Mouse (Mus musculus) stomach, postnatal 0 days (tissue): ENCODE data around the gene Zbtb37.

ENCODE experiments used
- CTCF ChIP-seq: IDR thresholded peaks from 2 replicates; pipeline ENCODE4 v1.5.1; 2016; ENCODE audit warnings: antibody characterized with exemption, low read depth, mild to moderate bottlenecking, moderate library complexity
- EP300 ChIP-seq: optimal IDR thresholded peaks from 2 replicates; pipeline ENCODE3; 2016; ENCODE audit warnings: antibody characterized with exemption

- no peak for TF ChIP-seq CTCF
- no peak for TF ChIP-seq EP300
Observed at GRCm38 (mm10) chr1:161063351-161063750, 28.7 kb upstream of the Zbtb37 start.
